Mouse (Mus musculus) embryonic fibroblast, embryonic 13.5 days (primary cell): ENCODE measurements around the gene Tmem120a.

Experiments used
- CTCF ChIP-seq: IDR thresholded peaks from 2 replicates; pipeline ENCODE4 v1.5.1; 2011; ENCODE audit warnings: mild to moderate bottlenecking, control low read depth, low read length, moderate library complexity, borderline replicate concordance; ENCODE audit not compliant: insufficient read depth
- POLR2A ChIP-seq: IDR thresholded peaks from 2 replicates; pipeline ENCODE4 v1.6.1; 2011; ENCODE audit warnings: low read depth, mild to moderate bottlenecking, control low read depth, low read length, moderate library complexity

DNA sequence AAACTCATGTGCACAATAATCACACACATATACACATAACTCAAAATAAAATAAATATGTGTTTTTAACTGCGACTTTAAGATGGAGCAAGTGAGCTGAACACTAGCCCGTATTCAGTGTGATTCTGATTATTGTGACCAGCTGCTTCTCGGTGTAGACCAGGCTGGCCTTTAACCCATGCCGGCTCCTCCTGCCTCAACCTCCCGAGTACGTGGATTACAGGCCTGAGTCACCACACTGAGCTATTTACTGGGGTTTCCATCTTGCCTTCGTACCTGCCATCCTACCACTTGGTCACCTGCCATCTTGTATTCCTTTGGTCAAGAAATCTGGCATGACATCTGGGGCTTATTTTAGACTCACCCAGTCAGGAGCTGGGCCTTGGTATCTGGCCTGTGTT lies 40.8 kb downstream of the Tmem120a start:
- TF ChIP-seq POLR2A (no peak), CTCF (no peak)
